Mouse (Mus musculus) heart, embryonic 11.5 days (tissue): ENCODE results near the gene Cpne9. TPM values are rescaled to one million over a fixed set of nuclear protein-coding genes. Genes with fewer than 3 reads are reported as not detected.

Source experiments
- ATAC-seq: fragments of 200-750 bp; cut with Nextera tagmentation; replicated peaks from 2 replicates; pipeline ENCODE4 v1.8.0; 2017; ENCODE audit warnings: moderate library complexity; ENCODE audit not compliant: insufficient number of reproducible peaks, low FRiP score, low TSS enrichment
- H3K27ac ChIP-seq: fragments of 300-500 bp; sonication (generic); 2 replicates; pipeline ENCODE4 v1.5.1; 2014; ENCODE audit warnings: mild to moderate bottlenecking, low read depth, low read length
- H3K27me3 ChIP-seq: fragments of 300-500 bp; sonication (generic); 2 replicates; pipeline ENCODE4 v1.6.1; 2014; ENCODE audit warnings: mild to moderate bottlenecking, low read length, mixed read lengths; ENCODE audit not compliant: control insufficient read depth, insufficient read depth
- H3K36me3 ChIP-seq: fragments of 300-500 bp; sonication (generic); 2 replicates; pipeline ENCODE4 v1.6.1; 2014; ENCODE audit warnings: mild to moderate bottlenecking, low read length, moderate library complexity, mixed read lengths; ENCODE audit not compliant: control insufficient read depth, insufficient read depth
- H3K4me1 ChIP-seq: fragments of 300-500 bp; sonication (generic); 2 replicates; pipeline ENCODE4 v1.6.1; 2014; ENCODE audit warnings: low read length; ENCODE audit not compliant: control insufficient read depth, insufficient read depth
- H3K4me2 ChIP-seq: fragments of 300-500 bp; sonication (generic); 2 replicates; pipeline ENCODE4 v1.6.1; 2014; ENCODE audit warnings: mild to moderate bottlenecking, moderate library complexity
- H3K4me3 ChIP-seq: fragments of 300-500 bp; sonication (generic); 2 replicates; pipeline ENCODE4 v1.5.1; 2014; ENCODE audit warnings: low read depth, low read length
- H3K9ac ChIP-seq: fragments of 300-500 bp; sonication (generic); 2 replicates; pipeline ENCODE4 v1.6.1; 2014; ENCODE audit warnings: mild to moderate bottlenecking, low read depth, low read length, moderate library complexity
- H3K9me3 ChIP-seq: fragments of 300-500 bp; sonication (generic); replicated peaks from 2 replicates; pipeline ENCODE4 v1.6.1; 2016; ENCODE audit warnings: low read length; ENCODE audit not compliant: control insufficient read depth
- WGBS: fragments of 180-500 bp; shearing (Covaris S2); extraction: QIAGEN DNeasy Blood & Tissue Kit; methylation state at CpG from one replicate; pipeline ENCODE4 v1.1.7; 2014; ENCODE audit not compliant: insufficient replicate concordance; 5-methylcytosine and 5-hydroxymethylcytosine counted together
- polyA plus RNA-seq: library from polyadenylated mRNA; unstranded; fragments of >200 nt; fragmentation: Nextera tagmentation; extraction: Ambion mirVana; gene quantifications from 2 replicates; pipeline ENCODE4 v1.2.1, GENCODE M21; 2014

Cpne9 gene
- polyA plus RNA-seq, 1 experiment from 2014 or later: 0.11 TPM

DNA sequence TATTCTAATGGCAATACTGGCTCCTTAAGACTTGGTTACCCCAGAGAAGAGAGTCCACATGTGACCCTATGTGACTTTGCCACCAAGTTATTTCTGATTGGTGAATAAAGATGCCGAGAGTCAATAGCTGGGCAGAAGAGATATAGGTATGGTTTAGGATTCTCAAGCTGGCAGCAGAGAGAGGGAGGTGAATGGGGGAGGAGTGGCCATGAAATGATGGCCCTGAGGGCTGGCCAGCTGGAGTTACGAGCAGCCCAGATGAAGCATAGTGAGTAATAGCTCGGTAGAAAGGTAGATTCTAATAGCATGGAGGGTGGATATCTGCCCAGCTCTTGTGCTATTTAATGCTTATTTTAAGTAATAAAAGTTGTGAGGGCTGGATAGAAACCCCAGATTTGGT lies 70.7 kb downstream of the Cpne9 start:
- 70% methylated on average over 3 of the region's 3 CpGs for WGBS
- ATAC-seq: no peak
- no peak overlapping the region for H3K4me3 ChIP-seq
- H3K9me3 ChIP-seq: no peaks in the 10 kb centered on the region
- no peak overlapping the region for H3K27ac ChIP-seq
- H3K9ac ChIP-seq: no peak overlapping the region
- no peaks in the 10 kb centered on the region for H3K27me3 ChIP-seq
- H3K4me1 ChIP-seq: no peaks in the 10 kb centered on the region
- no peak overlapping the region for H3K4me2 ChIP-seq
- H3K36me3 ChIP-seq: no peaks in the 10 kb centered on the region

DNA sequence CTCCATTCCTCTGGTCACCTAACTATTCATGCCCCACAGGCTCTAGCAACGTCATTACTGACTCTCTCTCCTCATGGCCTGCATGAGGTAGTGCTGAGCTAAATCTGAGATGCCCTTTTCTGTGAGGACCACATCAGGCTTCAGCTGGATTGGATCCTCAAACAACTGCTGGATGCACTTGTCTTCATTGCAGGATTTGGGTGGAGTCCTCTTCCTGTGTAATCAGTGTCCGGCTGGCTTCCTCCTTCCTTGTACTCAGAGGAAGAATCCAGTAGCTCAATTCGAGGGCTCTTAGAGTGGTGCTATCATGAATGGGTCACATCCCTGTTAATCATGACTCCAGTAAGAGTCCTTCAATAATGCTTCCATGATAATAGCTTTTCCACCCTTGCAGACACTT lies 71.6 kb downstream of the Cpne9 start:
- no peak overlapping the region for H3K4me2 ChIP-seq
- H3K27ac ChIP-seq: no peak overlapping the region
- H3K9me3 ChIP-seq: no peaks in the 10 kb centered on the region
- no peak overlapping the region for H3K4me3 ChIP-seq
- no peak for ATAC-seq
- no peaks in the 10 kb centered on the region for H3K27me3 ChIP-seq
- H3K4me1 ChIP-seq: no peaks in the 10 kb centered on the region
- WGBS: 66% methylated on average over 3 of the region's 3 CpGs
- H3K9ac ChIP-seq: no peak overlapping the region
- no peaks in the 10 kb centered on the region for H3K36me3 ChIP-seq

Other genes starting within 250 kb of the Cpne9 start
- gene Thumpd3, start 236.1 kb upstream of the Cpne9 start, polyA plus RNA-seq: 41.0 and 41.6 TPM in 2 replicates
- 72.3 and 86.9 TPM in 2 replicates for gene Setd5, start 204.9 kb upstream of the Cpne9 start, polyA plus RNA-seq
- 0.23 and 0.39 TPM in 2 replicates for gene Lhfpl4, start 86.9 kb upstream of the Cpne9 start, polyA plus RNA-seq
- gene Mtmr14, start 44.5 kb upstream of the Cpne9 start, polyA plus RNA-seq: 24.3 and 28.1 TPM in 2 replicates
- gene Brpf1, start 24.8 kb downstream of the Cpne9 start, polyA plus RNA-seq: 11.0 and 14.6 TPM in 2 replicates
- 10.6 and 11.6 TPM in 2 replicates for gene Ogg1, start 44.7 kb downstream of the Cpne9 start, polyA plus RNA-seq
- gene Camk1, start 61.7 kb downstream of the Cpne9 start, polyA plus RNA-seq: 106 and 109 TPM in 2 replicates
- 43.3 and 44.8 TPM in 2 replicates for gene Tada3, start 95.6 kb downstream of the Cpne9 start, polyA plus RNA-seq
- gene Arpc4, start 95.8 kb downstream of the Cpne9 start, polyA plus RNA-seq: 166 and 179 TPM in 2 replicates
- 1.5 and 2.6 TPM in 2 replicates for gene Ttll3, start 107.0 kb downstream of the Cpne9 start, polyA plus RNA-seq
- 15.9 and 21.2 TPM in 2 replicates for gene Rpusd3, start 137.0 kb downstream of the Cpne9 start, polyA plus RNA-seq
- gene Cidec, start 153.5 kb downstream of the Cpne9 start, polyA plus RNA-seq: not detected in 2 replicates
- gene Jagn1, start 160.3 kb downstream of the Cpne9 start, polyA plus RNA-seq: 58.9 and 65.8 TPM in 2 replicates
- gene Il17re, start 176.2 kb downstream of the Cpne9 start, polyA plus RNA-seq: 0.72 TPM in 2 replicates
- gene Il17rc, start 189.1 kb downstream of the Cpne9 start, polyA plus RNA-seq: 2.6 and 3.1 TPM in 2 replicates
- gene Creld1, start 201.0 kb downstream of the Cpne9 start, polyA plus RNA-seq: 31.1 and 37.2 TPM in 2 replicates
- 0.23 and 0.27 TPM in 2 replicates for gene Prrt3, start 219.6 kb downstream of the Cpne9 start, polyA plus RNA-seq
- gene Emc3, start 249.3 kb downstream of the Cpne9 start, polyA plus RNA-seq: 79.5 and 83.4 TPM in 2 replicates
- gene Fancd2, start 249.4 kb downstream of the Cpne9 start, polyA plus RNA-seq: 11.5 and 12.6 TPM in 2 replicates